Mouse (Mus musculus) R1 (cell line): ENCODE measurements around the gene Tcap.

Experiments used
- DNase-seq: peaks from one replicate; pipeline ENCODE4 v3.0.0-alpha.2; 2018; ENCODE audit warnings: low read depth, low spot score

The Tcap gene

DNA sequence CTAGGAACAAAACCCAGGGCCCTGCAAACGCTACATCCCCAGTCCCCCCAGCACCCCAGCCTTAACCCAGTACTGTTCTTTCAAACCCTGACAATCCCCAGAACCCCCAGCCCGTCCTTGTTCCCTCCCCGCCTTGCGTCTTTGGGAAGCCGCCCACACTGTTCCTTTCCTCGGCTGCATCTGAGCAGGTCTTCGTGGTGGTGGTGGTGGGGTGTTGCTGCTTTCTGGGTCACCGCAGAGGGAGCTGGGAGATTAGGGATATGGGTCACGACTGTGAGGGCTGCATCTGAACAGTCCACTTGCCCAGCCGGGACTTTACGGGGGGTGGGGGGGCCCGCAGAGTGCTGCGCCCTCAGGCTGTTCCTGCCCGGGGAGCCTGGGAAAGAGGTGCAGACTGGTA is 29.2 kb upstream of the Tcap start:
- no peak for DNase-seq

GRCm38 (mm10) chr11:98355732-98356299 is 27.8 kb upstream of the Tcap start:
- DNase-seq = peak; percentile 93

DNA sequence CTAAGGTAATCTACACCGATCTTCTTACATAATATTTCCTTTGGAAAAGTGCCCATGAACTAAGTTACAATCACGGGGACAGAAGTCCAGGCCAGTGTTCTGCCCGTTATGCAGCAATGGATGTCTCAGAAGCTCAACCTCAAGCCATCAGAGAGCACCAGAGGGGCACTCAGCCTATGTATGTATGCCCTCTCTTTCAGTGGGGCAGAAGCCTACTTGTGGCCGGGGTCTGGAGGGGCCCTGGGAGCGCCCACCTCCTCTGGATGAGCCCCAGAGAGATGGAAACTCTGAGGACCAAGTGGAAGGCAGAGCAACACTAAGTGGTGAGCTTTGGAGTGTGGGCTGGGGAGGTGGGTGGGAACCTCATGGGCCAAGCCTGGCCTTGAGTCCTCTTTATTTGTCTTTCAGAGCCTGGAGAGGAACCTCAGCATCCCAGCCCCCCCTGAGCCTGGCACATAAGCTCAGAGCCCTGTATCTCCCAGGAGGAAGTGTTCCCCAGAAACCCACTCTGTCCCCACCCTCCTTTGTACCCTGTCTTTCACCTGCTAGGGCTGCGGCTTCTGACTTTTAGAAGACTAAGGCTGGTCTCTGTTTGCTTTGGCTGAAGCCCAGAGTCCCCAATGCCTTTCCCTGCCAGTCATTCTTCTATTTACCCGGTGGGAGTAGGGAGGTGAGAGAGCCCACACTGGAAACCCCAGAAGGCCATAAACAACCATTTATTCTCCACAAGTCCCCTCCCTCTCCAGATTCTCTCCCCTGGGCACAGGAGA is 26.8 kb upstream of the Tcap start:
- no peak for DNase-seq

- DNase-seq = no peak
These were observed 26.0 kb upstream of the Tcap start for GRCm38 (mm10) chr11:98357396-98358160.

- DNase-seq = peak; percentile 93
These were observed 25.2 kb upstream of the Tcap start, which contains the start of gene Stard3 for GRCm38 (mm10) chr11:98358161-98359083. Stard3 (plus strand) TSS chr11:98358368.

GRCm38 (mm10) chr11:98360866-98361521 is 22.6 kb upstream of the Tcap start:
- no peak for DNase-seq

GRCm38 (mm10) chr11:98363817-98364216 is 19.8 kb upstream of the Tcap start:
- DNase-seq = no peak

DNA sequence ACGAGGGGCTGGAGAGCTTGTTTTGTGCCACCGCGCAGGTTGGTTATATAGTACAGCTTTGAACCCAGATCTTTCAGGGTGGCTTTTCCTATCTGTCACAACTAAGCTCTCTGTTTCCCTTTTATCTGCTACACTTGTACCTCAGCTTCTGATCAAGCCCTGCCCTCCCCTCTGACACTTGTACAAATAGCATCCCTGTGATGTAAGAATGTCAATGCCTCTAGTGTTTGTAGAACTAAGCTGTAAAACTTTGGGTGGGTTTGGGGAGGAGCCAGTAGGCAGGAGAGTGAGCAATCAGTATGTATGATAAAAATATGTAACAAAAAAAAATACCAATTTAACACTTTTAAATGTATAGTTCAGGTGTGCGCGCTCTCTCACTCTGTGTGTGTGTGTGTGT is 19.2 kb upstream of the Tcap start:
- DNase-seq = no peak

- no peak for DNase-seq
These were observed 17.3 kb upstream of the Tcap start for GRCm38 (mm10) chr11:98366290-98366689.

- no peak for DNase-seq
These were observed 16.3 kb upstream of the Tcap start for GRCm38 (mm10) chr11:98367171-98367862.

DNA sequence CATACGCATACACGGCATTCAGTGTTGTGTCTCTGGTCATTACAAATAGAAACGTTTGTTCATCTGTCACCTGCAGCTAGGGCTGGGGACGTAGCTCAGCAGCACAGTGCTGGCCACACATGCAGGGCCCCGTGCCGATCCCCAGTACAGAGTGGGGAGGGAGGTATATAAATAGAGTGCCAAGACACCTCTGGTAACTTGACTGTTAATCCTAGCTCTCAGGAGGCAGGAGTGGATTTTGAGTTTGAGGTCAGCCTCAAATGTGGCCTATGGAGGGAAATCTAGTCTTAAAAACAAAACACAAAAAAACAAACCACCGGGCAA is 15.8 kb upstream of the Tcap start:
- DNase-seq = no peak

- DNase-seq = no peak
These were observed 14.3 kb upstream of the Tcap start for GRCm38 (mm10) chr11:98369337-98369736.

DNA sequence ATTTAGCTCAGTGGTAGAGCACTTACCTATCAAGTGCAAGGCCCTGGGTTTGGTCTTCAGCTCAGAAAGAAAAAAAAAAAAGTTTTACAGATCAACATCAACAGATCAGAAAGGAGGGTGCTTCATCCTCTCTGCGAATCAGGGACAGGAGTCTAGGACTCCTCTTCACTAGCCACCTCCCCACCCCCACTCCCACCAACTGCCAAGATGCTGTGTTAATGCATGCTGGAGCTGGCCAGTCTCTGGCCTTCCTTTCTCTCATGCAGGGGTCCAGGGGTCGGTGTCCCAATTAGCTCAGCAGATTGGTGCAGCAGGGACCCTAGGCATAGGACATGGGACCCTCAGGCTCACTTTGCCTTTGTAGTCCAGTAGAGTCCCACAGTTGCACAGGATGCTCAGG is 13.0 kb upstream of the Tcap start:
- DNase-seq = no peak

DNA sequence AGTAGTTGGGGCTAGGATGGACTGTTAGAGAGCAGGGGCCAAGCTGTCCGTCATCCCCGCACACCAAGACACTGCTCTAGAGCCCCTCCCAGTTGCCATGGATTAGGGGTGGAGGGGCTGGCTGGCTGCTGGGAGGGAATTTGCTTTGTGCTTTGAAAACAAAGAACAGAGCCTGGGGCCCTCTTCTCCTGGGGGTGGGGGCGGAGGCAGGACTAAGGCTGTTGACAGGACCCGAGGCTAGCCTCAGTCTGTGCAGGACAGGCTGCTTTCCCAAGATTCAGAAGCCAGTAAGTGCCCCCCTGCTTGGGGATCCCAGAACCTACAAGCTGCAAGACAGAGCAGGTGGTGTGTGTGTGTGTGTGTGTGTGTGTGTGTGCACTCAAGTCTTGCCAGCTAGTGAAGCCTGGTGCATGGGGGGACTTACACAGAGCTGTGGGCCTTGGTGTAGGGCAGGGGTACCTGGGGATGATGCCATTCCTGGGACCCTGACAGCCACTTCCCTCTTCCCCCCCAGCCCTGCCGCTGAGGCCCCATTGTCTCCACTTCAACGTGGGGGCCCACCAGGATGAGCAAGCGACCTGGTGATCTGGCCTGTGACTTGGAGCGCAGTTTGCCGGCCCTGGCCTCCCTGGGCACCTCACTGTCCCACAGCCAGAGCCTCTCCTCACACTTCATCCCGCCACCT is 11.9 kb upstream of the Tcap start:
- DNase-seq = peak; percentile 83

DNA sequence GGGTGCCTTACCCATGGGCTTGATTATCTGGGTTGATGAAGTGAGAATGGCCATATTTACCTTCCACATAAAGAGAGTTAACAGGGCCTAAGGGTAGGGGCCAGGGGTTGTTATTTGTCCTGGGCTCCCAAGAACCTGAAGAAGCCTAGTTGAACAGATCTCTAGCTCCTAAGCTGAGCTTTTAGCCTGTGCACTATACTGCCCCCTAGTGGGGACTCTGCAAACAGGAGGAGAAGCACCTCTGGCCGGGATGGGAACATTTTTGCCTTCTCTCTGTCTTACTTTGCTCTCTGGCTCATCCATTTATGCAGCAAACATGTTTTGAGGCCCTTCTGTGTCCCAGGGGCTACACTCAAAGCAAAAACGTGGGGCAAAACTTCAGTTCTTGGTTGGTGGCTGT is 11.2 kb upstream of the Tcap start:
- peak; percentile 81 for DNase-seq

DNA sequence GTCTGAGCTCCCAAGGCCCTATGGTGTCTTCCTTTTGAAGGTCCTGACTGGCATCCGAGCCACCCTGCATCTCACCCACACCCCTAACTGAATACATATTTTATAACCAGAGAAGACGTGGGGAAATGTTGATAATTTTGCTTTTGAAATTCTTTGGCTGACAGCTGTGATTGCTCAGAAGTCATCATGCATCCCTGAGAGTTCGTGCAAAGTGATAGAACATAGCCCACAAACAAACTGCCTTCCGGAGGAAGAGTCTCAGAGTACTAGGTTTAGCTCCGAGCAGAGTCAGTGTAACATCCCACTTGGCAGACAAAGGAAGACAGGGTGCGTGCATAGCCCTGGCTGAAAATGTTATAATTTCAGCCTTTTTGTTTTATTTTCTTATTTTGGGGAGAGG is 10.4 kb upstream of the Tcap start:
- no peak for DNase-seq

- no peak for DNase-seq
These were observed 9.3 kb upstream of the Tcap start for GRCm38 (mm10) chr11:98374266-98374665.

GRCm38 (mm10) chr11:98376756-98377155 is 6.9 kb upstream of the Tcap start:
- DNase-seq = no peak

DNA sequence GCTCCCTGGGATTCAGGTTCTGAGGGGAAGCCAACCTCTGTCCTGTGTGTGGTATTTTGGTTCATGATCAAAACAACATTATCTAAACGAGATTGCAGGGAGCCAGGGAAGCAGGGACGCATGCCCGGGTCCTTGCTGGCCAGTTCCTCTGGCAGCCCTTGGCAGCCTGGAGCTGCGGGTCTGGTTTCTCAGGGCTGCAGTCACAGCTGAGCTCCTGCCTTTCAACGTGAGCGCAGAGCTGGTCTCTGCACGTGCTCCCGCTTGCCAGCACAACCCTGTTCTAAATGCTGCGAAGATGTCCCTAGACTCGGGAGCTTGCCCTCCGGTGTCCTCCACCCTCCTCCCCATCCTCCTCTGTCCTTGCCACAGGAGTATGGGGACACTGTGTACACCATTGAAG is 5.8 kb upstream of the Tcap start:
- DNase-seq = no peak

GRCm38 (mm10) chr11:98379379-98379778 is 4.2 kb upstream of the Tcap start:
- no peak for DNase-seq
